Mouse (Mus musculus): ENCODE results near the gene Pde4d. TPM values are rescaled to one million over a fixed set of nuclear protein-coding genes. Genes with fewer than 3 reads are reported as not detected.

Gene Pde4d
- polyA plus RNA-seq, 1 experiment from 2014 or later: 19.1 TPM

- Histone ChIP-seq H3K36me3 (no peaks in the 10 kb centered on the region), H3K9ac (no peak overlapping the region), H3K27me3 (no peaks in the 10 kb centered on the region), H3K4me2 (replicated peaks) (no peak overlapping the region), H3K27ac (replicated peaks) (no peak overlapping the region), H3K9me3 (replicated peaks) (no peaks in the 10 kb centered on the region), H3K4me3 (replicated peaks) (no peak overlapping the region), H3K4me1 (no peaks in the 10 kb centered on the region)
- ATAC-seq (ENCODE audit: insufficient number of reproducible peaks, low FRiP score, low TSS enrichment, low read depth): peak; percentile 29; the same call in 1 of the 2 replicates
- WGBS: 55% methylated on average over 7 of the region's 7 CpGs
Observed at GRCm38 (mm10) chr13:109481446-109481845, 1031.7 kb downstream of the Pde4d start.

GRCm38 (mm10) chr13:109486166-109486565, 1036.4 kb downstream of the Pde4d start:
- H3K4me3 ChIP-seq (replicated peaks): no peak overlapping the region
- H3K4me2 ChIP-seq (replicated peaks): no peak overlapping the region
- H3K27me3 ChIP-seq: no peaks in the 10 kb centered on the region
- no peak overlapping the region for H3K27ac ChIP-seq (replicated peaks)
- no peaks in the 10 kb centered on the region for H3K36me3 ChIP-seq
- H3K4me1 ChIP-seq: no peaks in the 10 kb centered on the region; the same call in 1 of the 2 replicates
- ATAC-seq (ENCODE audit: insufficient number of reproducible peaks, low FRiP score, low TSS enrichment, low read depth): no peak
- H3K9ac ChIP-seq: no peak overlapping the region
- WGBS: 53% methylated on average over 6 of the region's 6 CpGs
- H3K9me3 ChIP-seq (replicated peaks): no peaks in the 10 kb centered on the region

GRCm38 (mm10) chr13:109487378-109487777, 1037.6 kb downstream of the Pde4d start:
- ATAC-seq (ENCODE audit: insufficient number of reproducible peaks, low FRiP score, low TSS enrichment, low read depth): no peak
- H3K36me3 ChIP-seq: no peaks in the 10 kb centered on the region
- H3K27me3 ChIP-seq: no peaks in the 10 kb centered on the region
- no peak overlapping the region for H3K4me2 ChIP-seq (replicated peaks)
- no peaks in the 10 kb centered on the region for H3K9me3 ChIP-seq (replicated peaks)
- H3K4me1 ChIP-seq: peaks cover 4% of the 10 kb centered on the region
- 56% methylated on average over 2 of the region's 2 CpGs for WGBS
- H3K9ac ChIP-seq: no peak overlapping the region
- H3K27ac ChIP-seq (replicated peaks): no peak overlapping the region
- no peak overlapping the region for H3K4me3 ChIP-seq (replicated peaks)

GRCm38 (mm10) chr13:109490853-109491252, 1041.1 kb downstream of the Pde4d start:
- no peak overlapping the region for H3K4me2 ChIP-seq (replicated peaks)
- H3K27me3 ChIP-seq: no peaks in the 10 kb centered on the region
- no peak overlapping the region for H3K9ac ChIP-seq
- no peak overlapping the region for H3K4me3 ChIP-seq (replicated peaks)
- WGBS: 51% methylated on average over 2 of the region's 2 CpGs
- H3K27ac ChIP-seq (replicated peaks): no peak overlapping the region
- H3K36me3 ChIP-seq: no peaks in the 10 kb centered on the region
- ATAC-seq (ENCODE audit: insufficient number of reproducible peaks, low FRiP score, low TSS enrichment, low read depth): no peak
- no peaks in the 10 kb centered on the region for H3K9me3 ChIP-seq (replicated peaks)
- peaks cover 4% of the 10 kb centered on the region for H3K4me1 ChIP-seq

- Histone ChIP-seq H3K9ac (no peak overlapping the region), H3K4me2 (replicated peaks) (no peak overlapping the region), H3K36me3 (no peaks in the 10 kb centered on the region), H3K4me1 (peaks cover 4% of the 10 kb centered on the region), H3K9me3 (replicated peaks) (no peaks in the 10 kb centered on the region), H3K27me3 (no peaks in the 10 kb centered on the region), H3K4me3 (replicated peaks) (no peak overlapping the region), H3K27ac (replicated peaks) (no peak overlapping the region)
- 49% methylated on average over 4 of the region's 4 CpGs for WGBS
- no peak for ATAC-seq (ENCODE audit: insufficient number of reproducible peaks, low FRiP score, low TSS enrichment, low read depth)
Observed at GRCm38 (mm10) chr13:109491829-109492228, 1042.1 kb downstream of the Pde4d start.

- ATAC-seq (ENCODE audit: insufficient number of reproducible peaks, low FRiP score, low TSS enrichment, low read depth): no peak
- Histone ChIP-seq H3K27ac (replicated peaks) (no peak overlapping the region), H3K9ac (no peak overlapping the region), H3K9me3 (replicated peaks) (no peaks in the 10 kb centered on the region), H3K27me3 (no peaks in the 10 kb centered on the region), H3K4me3 (replicated peaks) (no peak overlapping the region), H3K4me2 (replicated peaks) (no peak overlapping the region), H3K4me1 (no peaks in the 10 kb centered on the region), H3K36me3 (no peaks in the 10 kb centered on the region)
- WGBS: 70% methylated on average over 9 of the region's 9 CpGs
Observed at GRCm38 (mm10) chr13:109500336-109500735, 1050.6 kb downstream of the Pde4d start.

- Histone ChIP-seq H3K9ac (no peak overlapping the region), H3K27ac (replicated peaks) (no peak overlapping the region), H3K9me3 (replicated peaks) (no peaks in the 10 kb centered on the region), H3K4me1 (no peaks in the 10 kb centered on the region), H3K4me3 (replicated peaks) (no peak overlapping the region), H3K36me3 (no peaks in the 10 kb centered on the region), H3K27me3 (no peaks in the 10 kb centered on the region), H3K4me2 (replicated peaks) (no peak overlapping the region)
- WGBS: 67% methylated on average over 7 of the region's 7 CpGs
- ATAC-seq (ENCODE audit: insufficient number of reproducible peaks, low FRiP score, low TSS enrichment, low read depth): no peak
Observed at GRCm38 (mm10) chr13:109502796-109503195, 1053.0 kb downstream of the Pde4d start.

GRCm38 (mm10) chr13:109506754-109507153, 1057.0 kb downstream of the Pde4d start:
- no peaks in the 10 kb centered on the region for H3K4me1 ChIP-seq
- ATAC-seq (ENCODE audit: insufficient number of reproducible peaks, low FRiP score, low TSS enrichment, low read depth): no peak

GRCm38 (mm10) chr13:109508472-109508871, 1058.7 kb downstream of the Pde4d start:
- no peak for ATAC-seq (ENCODE audit: insufficient number of reproducible peaks, low FRiP score, low TSS enrichment, low read depth)
- H3K36me3 ChIP-seq: no peaks in the 10 kb centered on the region
- H3K4me2 ChIP-seq (replicated peaks): no peak overlapping the region
- no peaks in the 10 kb centered on the region for H3K27me3 ChIP-seq
- H3K4me1 ChIP-seq: no peaks in the 10 kb centered on the region
- no peaks in the 10 kb centered on the region for H3K9me3 ChIP-seq (replicated peaks)
- no peak overlapping the region for H3K9ac ChIP-seq
- no peak overlapping the region for H3K4me3 ChIP-seq (replicated peaks)
- H3K27ac ChIP-seq (replicated peaks): no peak overlapping the region
- 71% methylated on average over 4 of the region's 4 CpGs for WGBS

More at GRCm38 (mm10) chr13:109506754-109507153, 1057.0 kb downstream of the Pde4d start:
- H3K4me2 ChIP-seq (replicated peaks): no peak overlapping the region
- H3K27ac ChIP-seq (replicated peaks): no peak overlapping the region
- no peaks in the 10 kb centered on the region for H3K36me3 ChIP-seq
- 55% methylated on average over 7 of the region's 7 CpGs for WGBS
- no peaks in the 10 kb centered on the region for H3K27me3 ChIP-seq
- no peaks in the 10 kb centered on the region for H3K9me3 ChIP-seq (replicated peaks)
- no peak overlapping the region for H3K9ac ChIP-seq
- no peak overlapping the region for H3K4me3 ChIP-seq (replicated peaks)

- Histone ChIP-seq H3K27ac (replicated peaks) (no peak overlapping the region), H3K36me3 (no peaks in the 10 kb centered on the region), H3K9ac (no peak overlapping the region), H3K27me3 (no peaks in the 10 kb centered on the region), H3K4me1 (no peaks in the 10 kb centered on the region), H3K4me2 (replicated peaks) (no peak overlapping the region), H3K4me3 (replicated peaks) (no peak overlapping the region), H3K9me3 (replicated peaks) (no peaks in the 10 kb centered on the region)
- 95% methylated on average over 1 of the region's 1 CpGs for WGBS
- ATAC-seq (ENCODE audit: insufficient number of reproducible peaks, low FRiP score, low TSS enrichment, low read depth): no peak
Observed at GRCm38 (mm10) chr13:109518194-109518593, 1068.4 kb downstream of the Pde4d start.

GRCm38 (mm10) chr13:109519485-109519884, 1069.7 kb downstream of the Pde4d start:
- Histone ChIP-seq H3K27ac (replicated peaks) (no peak overlapping the region), H3K4me2 (replicated peaks) (no peak overlapping the region), H3K4me1 (no peaks in the 10 kb centered on the region), H3K9me3 (replicated peaks) (no peaks in the 10 kb centered on the region), H3K9ac (no peak overlapping the region), H3K27me3 (no peaks in the 10 kb centered on the region), H3K4me3 (replicated peaks) (no peak overlapping the region), H3K36me3 (no peaks in the 10 kb centered on the region)
- ATAC-seq (ENCODE audit: insufficient number of reproducible peaks, low FRiP score, low TSS enrichment, low read depth): no peak
- 35% methylated on average over 3 of the region's 3 CpGs for WGBS

GRCm38 (mm10) chr13:109519966-109520646, 1070.4 kb downstream of the Pde4d start:
- ATAC-seq (ENCODE audit: insufficient number of reproducible peaks, low FRiP score, low TSS enrichment, low read depth): no peak
- no peaks in the 10 kb centered on the region for H3K4me1 ChIP-seq
- H3K4me2 ChIP-seq (replicated peaks): no peak overlapping the region
- no peaks in the 10 kb centered on the region for H3K9me3 ChIP-seq (replicated peaks)
- no peak overlapping the region for H3K4me3 ChIP-seq (replicated peaks)
- no peaks in the 10 kb centered on the region for H3K36me3 ChIP-seq
- no peaks in the 10 kb centered on the region for H3K27me3 ChIP-seq
- no peak overlapping the region for H3K9ac ChIP-seq
- WGBS: 78% methylated on average over 2 of the region's 2 CpGs
- no peak overlapping the region for H3K27ac ChIP-seq (replicated peaks)

Measured in embryonic facial prominence, embryonic 15.5 days (tissue).